Mouse (Mus musculus) midbrain, embryonic 10.5 days (tissue): ENCODE data around the gene Kat7. TPM values are rescaled to one million over a fixed set of nuclear protein-coding genes. Genes with fewer than 3 reads are reported as not detected.

Source experiments
- DNase-seq: peaks from one replicate; pipeline ENCODE4 v3.0.0-alpha.2; 2017; ENCODE audit warnings: low spot score
- H3K27ac ChIP-seq: fragments of 300-500 bp; sonication (generic); replicated peaks from 2 replicates; pipeline ENCODE4 v1.5.1; 2016; ENCODE audit warnings: mild to moderate bottlenecking
- H3K27me3 ChIP-seq: fragments of 300-500 bp; sonication (generic); 2 replicates; pipeline ENCODE4 v1.6.1; 2016; ENCODE audit warnings: low read depth, mild to moderate bottlenecking; ENCODE audit not compliant: poor library complexity, severe bottlenecking
- H3K36me3 ChIP-seq: fragments of 300-500 bp; sonication (generic); 2 replicates; pipeline ENCODE4 v1.6.1; 2016; ENCODE audit warnings: mild to moderate bottlenecking, moderate library complexity
- H3K4me1 ChIP-seq: fragments of 300-500 bp; sonication (generic); 2 replicates; pipeline ENCODE4 v1.6.1; 2016
- H3K4me3 ChIP-seq: fragments of 300-500 bp; sonication (generic); 2 replicates; pipeline ENCODE4 v1.5.1; 2016; ENCODE audit warnings: mild to moderate bottlenecking, moderate library complexity
- H3K9me3 ChIP-seq: fragments of 300-500 bp; sonication (generic); replicated peaks from 2 replicates; pipeline ENCODE4 v1.6.1; 2016; ENCODE audit warnings: mild to moderate bottlenecking
- WGBS: fragments of 180-500 bp; shearing (Covaris S2); methylation state at CpG from one replicate; pipeline ENCODE4 v1.1.7; 2016; 5-methylcytosine and 5-hydroxymethylcytosine counted together
- polyA plus RNA-seq: library from polyadenylated mRNA; unstranded; fragments of >200 nt; fragmentation: Nextera tagmentation; extraction: Ambion mirVana; gene quantifications from 2 replicates; pipeline ENCODE4 v1.2.1, GENCODE M21; 2016

The Kat7 gene
- polyA plus RNA-seq, 1 experiment from 2014 or later: 91.6 TPM

GRCm38 (mm10) chr11:95263816-95264454 is 46.1 kb downstream of the Kat7 start:
- peaks cover 21% of the 10 kb centered on the region; the same call in 1 of the 2 replicates for H3K27me3 ChIP-seq
- peak overlapping the region; percentile 20; the same call in 1 of the 2 replicates for H3K4me3 ChIP-seq
- peak; percentile 53 for DNase-seq
- H3K36me3 ChIP-seq: peaks cover 6% of the 10 kb centered on the region
- no peaks in the 10 kb centered on the region for H3K9me3 ChIP-seq
- 12% methylated on average over 11 of the region's 11 CpGs for WGBS
- H3K27ac ChIP-seq: peak overlapping the region; percentile 81
- peaks cover 49% of the 10 kb centered on the region for H3K4me1 ChIP-seq

- no peaks in the 10 kb centered on the region for H3K9me3 ChIP-seq
- no peak within 1 kb of the TSS for H3K4me3 ChIP-seq
- H3K27me3 ChIP-seq: peaks cover 34% of the 10 kb centered on the region
- H3K4me1 ChIP-seq: peaks cover 47% of the 10 kb centered on the region
- DNase-seq: no peak
- 76% methylated on average over 5 of the region's 5 CpGs for WGBS
- H3K36me3 ChIP-seq: 0 out of 2 replicates have a peak, but pooled peaks cover under 1% of the 10 kb centered on the region
- H3K27ac ChIP-seq: no peak within 1 kb of the TSS
These were observed 48.8 kb downstream of the Kat7 start, which contains the start of gene Tac4 for GRCm38 (mm10) chr11:95261178-95261751. TSS of gene Tac4 (plus strand) at chr11:95261529.

GRCm38 (mm10) chr11:95259088-95259849 is 50.8 kb downstream of the Kat7 start:
- H3K27ac ChIP-seq: peak overlapping the region; percentile 85

GRCm38 (mm10) chr11:95258490-95258889 is 51.6 kb downstream of the Kat7 start:
- H3K27me3 ChIP-seq: peaks cover 42% of the 10 kb centered on the region
- peak overlapping the region; percentile 85 for H3K27ac ChIP-seq
- peak; percentile 85 for DNase-seq
- peak overlapping the region; percentile 64 for H3K4me3 ChIP-seq
- H3K4me1 ChIP-seq: peaks cover 24% of the 10 kb centered on the region
- no peaks in the 10 kb centered on the region for H3K36me3 ChIP-seq
- under 1% methylated on average over 26 of the region's 26 CpGs for WGBS
- H3K9me3 ChIP-seq: no peaks in the 10 kb centered on the region

More at GRCm38 (mm10) chr11:95259088-95259849, 50.8 kb downstream of the Kat7 start:
- under 1% methylated on average over 73 of the region's 73 CpGs for WGBS
- H3K9me3 ChIP-seq: no peaks in the 10 kb centered on the region
- H3K27me3 ChIP-seq: peaks cover 39% of the 10 kb centered on the region
- H3K4me1 ChIP-seq: peaks cover 32% of the 10 kb centered on the region
- H3K4me3 ChIP-seq: peak overlapping the region; percentile 64
- no peaks in the 10 kb centered on the region for H3K36me3 ChIP-seq
- DNase-seq: peak; percentile 94

- Histone ChIP-seq H3K4me3 (no peak overlapping the region), H3K27ac (no peak overlapping the region), H3K4me1 (peaks cover 19% of the 10 kb centered on the region), H3K27me3 (peaks cover 42% of the 10 kb centered on the region), H3K9me3 (no peaks in the 10 kb centered on the region), H3K36me3 (no peaks in the 10 kb centered on the region)
- no peak for DNase-seq
- WGBS: 58% methylated on average over 4 of the region's 4 CpGs
These were observed 52.1 kb downstream of the Kat7 start for GRCm38 (mm10) chr11:95257930-95258329.

- DNase-seq: no peak
- Histone ChIP-seq H3K36me3 (no peaks in the 10 kb centered on the region), H3K4me3 (no peak overlapping the region), H3K27ac (no peak overlapping the region), H3K27me3 (peaks cover 45% of the 10 kb centered on the region), H3K9me3 (no peaks in the 10 kb centered on the region), H3K4me1 (peaks cover 20% of the 10 kb centered on the region)
- WGBS: 80% methylated on average over 6 of the region's 6 CpGs
These were observed 54.3 kb downstream of the Kat7 start for GRCm38 (mm10) chr11:95255747-95256146.

- H3K27me3 ChIP-seq: peaks cover 41% of the 10 kb centered on the region
- H3K4me1 ChIP-seq: peaks cover 18% of the 10 kb centered on the region
- DNase-seq: no peak
- H3K36me3 ChIP-seq: no peaks in the 10 kb centered on the region
- H3K9me3 ChIP-seq: no peaks in the 10 kb centered on the region
- WGBS: 90% methylated on average over 8 of the region's 8 CpGs
- no peak overlapping the region for H3K4me3 ChIP-seq
- H3K27ac ChIP-seq: no peak overlapping the region
These were observed 55.9 kb downstream of the Kat7 start for GRCm38 (mm10) chr11:95254165-95254564.

GRCm38 (mm10) chr11:95252104-95252503 is 57.9 kb downstream of the Kat7 start:
- WGBS: 78% methylated on average over 6 of the region's 6 CpGs
- peaks cover 11% of the 10 kb centered on the region for H3K4me1 ChIP-seq
- no peak for DNase-seq
- H3K4me3 ChIP-seq: no peak overlapping the region
- H3K27me3 ChIP-seq: peaks cover 38% of the 10 kb centered on the region
- H3K27ac ChIP-seq: no peak overlapping the region; the same call in 1 of the 2 replicates
- H3K9me3 ChIP-seq: peaks cover 9% of the 10 kb centered on the region
- H3K36me3 ChIP-seq: no peaks in the 10 kb centered on the region

GRCm38 (mm10) chr11:95251295-95251694 is 58.8 kb downstream of the Kat7 start:
- Histone ChIP-seq H3K27ac (no peak overlapping the region), H3K4me1 (peaks cover 18% of the 10 kb centered on the region), H3K4me3 (no peak overlapping the region), H3K36me3 (no peaks in the 10 kb centered on the region), H3K27me3 (peaks cover 34% of the 10 kb centered on the region), H3K9me3 (peaks cover 9% of the 10 kb centered on the region)
- peak; percentile 81 for DNase-seq
- 4% methylated on average over 11 of the region's 11 CpGs for WGBS

- no peak for DNase-seq
- Histone ChIP-seq H3K36me3 (no peaks in the 10 kb centered on the region), H3K27me3 (peaks cover 37% of the 10 kb centered on the region), H3K27ac (0 out of 2 replicates have a peak overlapping the region, but pooled peaks have one; percentile 5), H3K9me3 (peaks cover 9% of the 10 kb centered on the region), H3K4me1 (peaks cover 23% of the 10 kb centered on the region), H3K4me3 (no peak overlapping the region)
- 44% methylated on average over 10 of the region's 10 CpGs for WGBS
These were observed 59.9 kb downstream of the Kat7 start for GRCm38 (mm10) chr11:95250110-95250509.

- 38% methylated on average over 14 of the region's 14 CpGs for WGBS
- no peak for DNase-seq
- Histone ChIP-seq H3K9me3 (peaks cover 9% of the 10 kb centered on the region), H3K4me1 (peaks cover 27% of the 10 kb centered on the region), H3K27ac (peak overlapping the region; percentile 50; the same call in 1 of the 2 replicates), H3K4me3 (no peak overlapping the region), H3K27me3 (peaks cover 26% of the 10 kb centered on the region), H3K36me3 (no peaks in the 10 kb centered on the region)
These were observed 63.0 kb downstream of the Kat7 start for GRCm38 (mm10) chr11:95247065-95247464.

GRCm38 (mm10) chr11:95245456-95245855 is 64.6 kb downstream of the Kat7 start:
- H3K4me3 ChIP-seq: no peak overlapping the region
- H3K27me3 ChIP-seq: peaks cover 16% of the 10 kb centered on the region
- no peak for DNase-seq
- H3K27ac ChIP-seq: no peak overlapping the region
- peaks cover 9% of the 10 kb centered on the region for H3K9me3 ChIP-seq
- H3K36me3 ChIP-seq: no peaks in the 10 kb centered on the region
- peaks cover 25% of the 10 kb centered on the region for H3K4me1 ChIP-seq
- 77% methylated on average over 7 of the region's 7 CpGs for WGBS
